Mouse (Mus musculus) thymus, adult 2 months (tissue): ENCODE results near the gene Lipt2. TPM values are rescaled to one million over a fixed set of nuclear protein-coding genes. Genes with fewer than 3 reads are reported as not detected.

Source experiments
- DNase-seq: peaks from one replicate; pipeline ENCODE4 v3.0.0; 2021
- H3K27ac ChIP-seq: fragments of 200-500 bp; 2 replicates; pipeline ENCODE4 v1.5.1; 2012; ENCODE audit warnings: low read length, control low read depth; ENCODE audit not compliant: control insufficient read depth, insufficient read depth
- H3K27me3 ChIP-seq: fragments of 200-500 bp; 2 replicates; pipeline ENCODE4 v1.6.1; 2012; ENCODE audit warnings: mild to moderate bottlenecking, low read length, moderate library complexity, mixed read lengths; ENCODE audit not compliant: control insufficient read depth, insufficient read depth
- H3K36me3 ChIP-seq: fragments of 200-500 bp; 2 replicates; pipeline ENCODE4 v1.6.1; 2012; ENCODE audit warnings: mild to moderate bottlenecking, low read length, moderate library complexity; ENCODE audit not compliant: control insufficient read depth, insufficient read depth
- H3K4me1 ChIP-seq: fragments of 200-500 bp; replicated peaks from 2 replicates; pipeline ENCODE4 v1.6.1; 2012; ENCODE audit warnings: low read length; ENCODE audit not compliant: control insufficient read depth, insufficient read depth
- H3K4me3 ChIP-seq: fragments of 200-500 bp; 2 replicates; pipeline ENCODE4 v1.5.1; 2012; ENCODE audit warnings: mild to moderate bottlenecking, low read length, control low read depth, moderate library complexity; ENCODE audit not compliant: control insufficient read depth, insufficient read depth
- CTCF ChIP-seq: fragments of 200-500 bp; IDR thresholded peaks from 2 replicates; pipeline ENCODE4 v1.5.1; 2012; ENCODE audit warnings: mild to moderate bottlenecking, control low read depth, low read length, moderate library complexity, borderline replicate concordance; ENCODE audit not compliant: control insufficient read depth, poor library complexity, insufficient read depth; ENCODE audit errors: extremely low read depth
- POLR2A ChIP-seq: fragments of 200-500 bp; IDR thresholded peaks from 2 replicates; pipeline ENCODE4 v1.6.1; 2012; ENCODE audit warnings: mild to moderate bottlenecking, low read length, control low read depth, moderate library complexity; ENCODE audit not compliant: control insufficient read depth, poor library complexity, insufficient read depth; ENCODE audit errors: extremely low read depth
- WGBS: fragments of 180-500 bp; shearing (Covaris S2); methylation state at CpG from one replicate; pipeline ENCODE4 v1.1.7; 2018; 5-methylcytosine and 5-hydroxymethylcytosine counted together
- polyA plus RNA-seq: library from polyadenylated mRNA; depleted of rRNA; stranded (reverse); fragments of >200 nt; gene quantifications from 2 replicates; pipeline ENCODE4 v1.2.3, GENCODE M21; 2012; rRNA removed

Gene Lipt2
- polyA plus RNA-seq, 1 experiment: 4.3 TPM

DNA sequence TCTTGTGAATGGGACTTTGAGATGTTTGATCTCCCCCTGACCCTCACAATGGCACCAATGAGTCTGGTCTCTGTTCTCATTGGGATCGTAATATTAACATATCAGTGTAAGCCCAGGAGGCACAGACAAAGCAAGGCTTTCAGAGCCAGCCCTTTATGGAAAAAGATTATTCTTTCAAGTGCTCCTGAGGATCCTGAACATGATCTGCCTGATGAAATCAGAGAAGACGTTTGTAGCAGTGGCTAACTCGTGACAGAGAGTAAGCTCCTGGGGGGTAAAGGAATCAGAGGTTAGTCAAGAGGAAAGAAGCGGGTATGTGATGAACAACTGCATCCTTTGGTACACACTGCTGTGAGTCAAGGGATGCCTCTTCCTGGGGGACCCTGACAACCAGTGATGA lies 31.1 kb downstream of the Lipt2 start:
- Histone ChIP-seq H3K36me3 (no peaks in the 10 kb centered on the region), H3K27ac (no peak overlapping the region), H3K27me3 (no peaks in the 10 kb centered on the region), H3K4me3 (no peak overlapping the region), H3K4me1 (no peaks in the 10 kb centered on the region)
- TF ChIP-seq CTCF (no peak), POLR2A (no peak)
- WGBS: 85% methylated on average over 4 of the region's 4 CpGs
- no peak for DNase-seq

- WGBS: 1% methylated on average over 4 of the region's 4 CpGs
- Histone ChIP-seq H3K4me1 (no peaks in the 10 kb centered on the region), H3K27me3 (no peaks in the 10 kb centered on the region), H3K27ac (no peak overlapping the region), H3K4me3 (no peak overlapping the region), H3K36me3 (no peaks in the 10 kb centered on the region)
- peak; percentile 63 for DNase-seq
- TF ChIP-seq CTCF (no peak), POLR2A (no peak)
Observed at GRCm38 (mm10) chr7:100190778-100191177, 31.7 kb downstream of the Lipt2 start.

GRCm38 (mm10) chr7:100201191-100201590 lies 42.1 kb downstream of the Lipt2 start:
- no peak overlapping the region for H3K4me3 ChIP-seq
- no peak for DNase-seq
- H3K36me3 ChIP-seq: no peaks in the 10 kb centered on the region
- TF ChIP-seq CTCF (no peak), POLR2A (no peak)
- no peaks in the 10 kb centered on the region for H3K4me1 ChIP-seq
- 97% methylated on average over 3 of the region's 3 CpGs for WGBS
- no peak overlapping the region for H3K27ac ChIP-seq
- H3K27me3 ChIP-seq: no peaks in the 10 kb centered on the region

DNA sequence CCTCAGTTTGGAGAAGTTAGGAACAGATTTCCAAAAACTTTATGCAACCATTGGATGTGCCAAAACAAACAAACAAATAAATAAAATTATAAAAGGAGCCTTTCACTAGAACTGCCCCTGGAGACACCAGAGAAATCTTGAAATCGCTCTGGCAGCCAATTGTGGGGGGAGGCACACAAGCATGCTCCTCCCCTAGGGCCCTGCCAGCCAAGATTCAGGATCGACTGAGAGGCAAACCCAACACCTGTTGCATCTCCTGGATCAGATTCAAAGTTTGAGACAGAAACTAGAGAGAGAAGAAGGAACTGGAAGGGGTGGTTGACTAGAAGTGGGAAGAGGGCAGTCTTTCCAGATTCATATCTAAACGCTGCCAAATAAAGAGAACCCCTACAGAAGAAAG lies 44.5 kb downstream of the Lipt2 start:
- Histone ChIP-seq H3K27me3 (no peaks in the 10 kb centered on the region), H3K4me1 (no peaks in the 10 kb centered on the region), H3K4me3 (no peak overlapping the region), H3K27ac (no peak overlapping the region), H3K36me3 (no peaks in the 10 kb centered on the region)
- no peak for DNase-seq
- 59% methylated on average over 3 of the region's 3 CpGs for WGBS
- TF ChIP-seq POLR2A (no peak), CTCF (no peak)

DNA sequence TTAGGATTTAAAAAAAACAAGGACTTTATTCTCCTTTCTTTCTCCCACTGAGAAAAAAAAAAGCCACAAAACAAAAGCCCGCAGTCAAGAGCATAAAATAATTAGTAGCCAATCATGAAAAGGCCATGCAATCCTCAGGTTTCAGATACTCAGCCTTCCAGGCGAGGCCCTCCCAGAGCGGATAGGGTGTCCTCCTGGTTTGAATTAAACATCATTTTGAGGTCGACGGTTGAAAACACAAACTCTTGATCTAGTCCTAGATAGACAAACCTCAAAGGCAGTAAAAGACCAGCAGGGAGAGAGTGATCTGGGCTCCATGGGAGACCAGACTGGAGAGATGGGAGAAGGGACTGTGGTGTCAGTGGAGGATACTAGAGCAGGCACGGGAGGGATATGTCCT lies 45.8 kb downstream of the Lipt2 start:
- 87% methylated on average over 6 of the region's 6 CpGs for WGBS
- TF ChIP-seq CTCF: no peak
- TF ChIP-seq POLR2A: no peak

DNA sequence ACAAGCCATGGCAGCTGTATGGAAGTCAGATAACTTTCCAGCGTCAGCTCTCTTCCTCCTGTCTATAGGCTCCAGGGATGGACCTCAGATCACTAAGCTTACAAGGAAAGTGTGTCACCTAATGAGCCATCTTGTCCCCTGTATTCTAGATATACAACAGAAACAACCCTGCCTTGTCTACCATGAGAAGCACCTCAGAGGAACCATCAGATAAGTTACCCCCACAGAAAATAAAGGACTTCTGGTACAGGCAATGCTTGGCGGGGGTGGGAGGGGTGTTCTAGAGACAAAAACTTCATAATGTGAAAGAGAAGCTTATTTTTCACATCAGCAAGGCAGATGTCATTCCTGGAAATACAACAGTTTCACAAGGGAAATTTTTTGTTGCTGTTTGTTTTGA lies 47.1 kb downstream of the Lipt2 start:
- Histone ChIP-seq H3K4me1 (no peaks in the 10 kb centered on the region), H3K27me3 (no peaks in the 10 kb centered on the region), H3K27ac (no peak overlapping the region), H3K4me3 (no peak overlapping the region), H3K36me3 (no peaks in the 10 kb centered on the region)
- WGBS: 97% methylated on average over 2 of the region's 2 CpGs
- no peak for DNase-seq
- no peak for TF ChIP-seq CTCF

More for the DNA sequence above, 45.8 kb downstream of the Lipt2 start:
- Histone ChIP-seq H3K4me3 (no peak overlapping the region), H3K36me3 (no peaks in the 10 kb centered on the region), H3K4me1 (no peaks in the 10 kb centered on the region), H3K27me3 (no peaks in the 10 kb centered on the region), H3K27ac (no peak overlapping the region)
- no peak for DNase-seq

DNA sequence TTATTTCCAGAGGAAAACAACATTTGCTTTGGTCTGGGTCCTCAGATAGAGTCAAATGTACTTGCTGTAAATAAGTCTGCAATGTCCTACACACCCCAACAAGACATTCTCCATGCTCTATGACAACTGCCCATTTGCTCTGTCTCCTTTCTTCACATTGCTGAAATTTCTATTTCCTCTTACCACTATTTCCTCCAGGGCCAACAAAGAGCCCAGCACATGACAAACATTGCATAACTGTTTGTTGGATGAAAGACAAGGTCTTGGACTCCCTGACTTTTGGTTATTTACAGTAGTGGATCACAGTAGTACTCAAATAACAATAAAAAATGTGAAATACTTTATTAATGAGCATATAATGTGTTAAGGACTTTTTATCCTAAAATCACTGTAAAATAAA lies 48.8 kb downstream of the Lipt2 start:
- no peaks in the 10 kb centered on the region for H3K27me3 ChIP-seq
- no peak overlapping the region for H3K4me3 ChIP-seq
- TF ChIP-seq POLR2A (no peak), CTCF (no peak)
- no peak for DNase-seq
- H3K36me3 ChIP-seq: no peaks in the 10 kb centered on the region
- H3K4me1 ChIP-seq: no peaks in the 10 kb centered on the region
- H3K27ac ChIP-seq: no peak overlapping the region

Other genes with a start within 250 kb of the Lipt2 start
- 13.3 and 16.4 TPM in 2 replicates for gene Rnf169, start 178.8 kb upstream of the Lipt2 start, polyA plus RNA-seq
- 0.05 TPM in 1 of 2 replicates, not detected in the other for gene Chrdl2, start 153.1 kb upstream of the Lipt2 start, polyA plus RNA-seq
- 21.4 and 22.7 TPM in 2 replicates for gene Pold3, start 37.7 kb upstream of the Lipt2 start, polyA plus RNA-seq
- 0.97 and 1.7 TPM in 2 replicates for gene Kcne3, start 17.2 kb downstream of the Lipt2 start, polyA plus RNA-seq
- 15.8 and 19.3 TPM in 2 replicates for gene Pgm2l1, start 68.1 kb downstream of the Lipt2 start, polyA plus RNA-seq
- 8.5 and 9.3 TPM in 2 replicates for gene P4ha3, start 126.2 kb downstream of the Lipt2 start, polyA plus RNA-seq
- gene C2cd3, start 213.0 kb downstream of the Lipt2 start, polyA plus RNA-seq: 52.2 and 59.4 TPM in 2 replicates
- 152 and 153 TPM in 2 replicates for gene Ppme1, start 213.0 kb downstream of the Lipt2 start, polyA plus RNA-seq